11 mouse cellular contexts compared by ENCODE assay signal in the genomic region with DNA sequence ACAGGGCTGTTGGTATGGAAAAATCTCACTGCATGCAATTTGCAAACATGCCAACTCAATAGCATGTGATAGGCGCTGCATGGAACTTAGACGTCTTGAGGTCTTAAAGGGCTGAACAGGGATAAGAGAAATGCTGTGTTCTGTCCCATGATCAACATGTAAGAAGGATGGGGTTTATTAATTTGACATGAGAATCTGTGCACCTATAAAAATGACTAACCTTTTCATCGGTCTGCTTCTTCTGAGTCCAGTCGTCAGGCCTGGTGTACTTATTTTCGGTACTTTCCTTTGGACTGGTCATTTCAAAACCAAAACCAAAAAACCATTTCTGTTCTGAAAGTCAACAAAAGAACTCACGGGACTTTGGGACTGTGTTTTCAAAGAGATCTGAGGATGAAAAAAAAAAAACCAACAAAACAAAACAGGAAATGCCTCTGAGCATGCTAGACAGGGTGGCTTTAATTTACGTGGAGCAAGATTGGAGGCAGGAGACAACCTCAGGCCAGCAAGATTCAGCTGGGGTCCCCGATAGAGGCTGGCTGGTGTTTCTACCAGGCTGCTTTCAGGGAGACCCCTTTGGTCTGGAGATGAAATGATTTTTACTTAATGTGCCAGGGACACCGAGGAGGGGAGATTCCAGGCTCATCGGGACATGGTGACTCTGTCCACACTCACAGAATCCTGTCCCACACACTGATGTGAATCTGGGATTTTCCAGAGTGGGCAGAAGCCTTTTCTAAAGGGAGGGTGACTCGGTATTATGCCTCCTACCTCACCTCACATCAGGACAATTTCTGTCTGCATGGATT. TPM values are rescaled to one million over a fixed set of nuclear protein-coding genes. Genes with fewer than 3 reads are reported as not detected.
DNase-seq lines count a peak whose midpoint lies in the region; ATAC-seq and TF ChIP-seq lines count a peak whose summit lies in the region.
"Had no signal": no experiment of that assay in that cellular context is flagged by ENCODE, and none has a peak within 500 bp of the region (broad histone marks: within the 10 kb centered on the region; RNA-seq: fewer than 3 reads in every experiment).

No protein-coding gene starts in this region.

- H3K4me3 ChIP-seq in cerebellum, adult 2 months (replicated peaks; ENCODE audit: insufficient read depth, low read depth, low read length) = peak overlapping the region; percentile 69
- H3K4me3 ChIP-seq in hindbrain, embryonic 12.5 days = no peak overlapping the region
- peak overlapping the region; percentile 38; the same call in 1 of the 2 replicates for H3K4me3 ChIP-seq in midbrain, embryonic 12.5 days
- H3K4me3 ChIP-seq: megakaryocyte, embryonic 14.5 days had no signal

- H3K4me1 ChIP-seq in cerebellum, adult 2 months (ENCODE audit: control insufficient read depth, insufficient read depth, low read length) = peaks cover 4% of the 10 kb centered on the region; the same call in 1 of the 2 replicates
- peaks cover 9% of the 10 kb centered on the region; the same call in 1 of the 2 replicates for H3K4me1 ChIP-seq in hindbrain, embryonic 12.5 days
- H3K4me1 ChIP-seq in midbrain, embryonic 12.5 days = peaks cover 32% of the 10 kb centered on the region
- H3K4me1 ChIP-seq: megakaryocyte, embryonic 14.5 days had no signal

- no peak for TF ChIP-seq POLR2A in cerebellum, adult 2 months (IDR thresholded peaks at IDR 0.05; ENCODE audit: borderline replicate concordance, insufficient read depth, low read length)
- no peak for TF ChIP-seq POLR2A in brain, embryonic 14.5 days (IDR thresholded peaks at IDR 0.05; ENCODE audit: borderline replicate concordance, extremely low read depth, insufficient read depth, insufficient read length, poor library complexity, severe bottlenecking)

- peak in 1 of 2 experiments; percentile 38 for DNase-seq in cerebellum, adult 2 months
- DNase-seq in cerebellum, postnatal 10 days = no peak
- peak; percentile 31 for DNase-seq in brain, embryonic 14.5 days (ENCODE audit: low read depth)
- DNase-seq in testis, postnatal 10 days (ENCODE audit: low spot score) = no peak
- DNase-seq in urinary bladder, postnatal 10 days (ENCODE audit: low spot score) = no peak
- no peak for DNase-seq in ovary, adult 18-20 months (ENCODE audit: low spot score)
- DNase-seq: B cell, adult 2 months had no signal

- H3K4me2 ChIP-seq in hindbrain, embryonic 12.5 days (replicated peaks) = 0 out of 2 replicates have a peak overlapping the region, but pooled peaks have one; percentile 46
- peak overlapping the region; percentile 57 for H3K4me2 ChIP-seq in midbrain, embryonic 12.5 days (replicated peaks)

- 47% methylated on average over 11 of the region's 11 CpGs for WGBS in cerebellum, adult 2 months
- WGBS in hindbrain, embryonic 12.5 days = 30% methylated on average over 11 of the region's 11 CpGs
- WGBS in midbrain, embryonic 12.5 days = 12% methylated on average over 11 of the region's 11 CpGs

- H3K9ac ChIP-seq in hindbrain, embryonic 12.5 days = no peak overlapping the region
- H3K9ac ChIP-seq in midbrain, embryonic 12.5 days (replicated peaks) = peak overlapping the region; percentile 50; the same call in 1 of the 2 replicates

- H3K9me3 ChIP-seq in hindbrain, embryonic 12.5 days (replicated peaks) = no peaks in the 10 kb centered on the region
- no peaks in the 10 kb centered on the region for H3K9me3 ChIP-seq in midbrain, embryonic 12.5 days

- no peak for ATAC-seq in hindbrain, embryonic 12.5 days (ENCODE audit: low FRiP score)
- no peak; the same call in 1 of the 2 replicates for ATAC-seq in midbrain, embryonic 12.5 days (ENCODE audit: low FRiP score, low read depth)

- H3K27ac ChIP-seq in cerebellum, adult 2 months (ENCODE audit: insufficient read depth, low read length) = no peak overlapping the region
- H3K27ac ChIP-seq in hindbrain, embryonic 12.5 days = no peak overlapping the region
- H3K27ac ChIP-seq in midbrain, embryonic 12.5 days (replicated peaks) = peak overlapping the region; percentile 84

- TF ChIP-seq CTCF in cerebellum, adult 2 months (IDR thresholded peaks at IDR 0.05; ENCODE audit: borderline replicate concordance, insufficient read depth, low read depth, low read length) = no peak
- no peak for TF ChIP-seq CTCF in brain, embryonic 14.5 days (IDR thresholded peaks at IDR 0.05; ENCODE audit: borderline replicate concordance, extremely low read depth, insufficient read depth, insufficient read length)

- no peaks in the 10 kb centered on the region for H3K36me3 ChIP-seq in hindbrain, embryonic 12.5 days
- 0 out of 2 replicates have a peak, but pooled peaks cover 4% of the 10 kb centered on the region for H3K36me3 ChIP-seq in midbrain, embryonic 12.5 days

- H3K27me3 ChIP-seq in cerebellum, adult 2 months (ENCODE audit: control insufficient read depth, insufficient read depth, low read length) = no peaks in the 10 kb centered on the region; the same call in 1 of the 2 replicates
- peaks cover 38% of the 10 kb centered on the region for H3K27me3 ChIP-seq in hindbrain, embryonic 12.5 days
- no peaks in the 10 kb centered on the region for H3K27me3 ChIP-seq in midbrain, embryonic 12.5 days

RNA-seq across cellular contexts. Expression of gene Otx2, which starts 36.6 kb away (rescaled TPM):
- polyA plus RNA-seq in cerebellum, adult 2 months (2012; rRNA removed) = 9.9 and 13.8 TPM in 2 replicates
- 44.7 and 65.6 TPM in 2 replicates for polyA plus RNA-seq in brain, embryonic 14.5 days (2012; rRNA removed)
- 15.8 and 20.3 TPM in 2 replicates for polyA plus RNA-seq in hindbrain, embryonic 12.5 days (2016; fragmentation: Nextera tagmentation; extraction: Ambion mirVana)
- polyA plus RNA-seq in midbrain, embryonic 12.5 days (2016; fragmentation: Nextera tagmentation; extraction: Ambion mirVana) = 180 and 189 TPM in 2 replicates
- polyA plus RNA-seq: adrenal gland, adult 2 months had no signal
